Mouse (Mus musculus): Measurements from ENCODE around the gene Spred2. TPM values are rescaled to one million over a fixed set of nuclear protein-coding genes. Genes with fewer than 3 reads are reported as not detected.

The Spred2 gene
- polyA plus RNA-seq, 1 experiment from 2014 or later = 12.3 TPM

GRCm38 (mm10) chr11:19900712-19901111 is 23.5 kb upstream of the Spred2 start:
- ATAC-seq (ENCODE audit: low FRiP score, low TSS enrichment) = no peak
- no peak overlapping the region for H3K4me3 ChIP-seq (ENCODE audit: low read length)
- 79% methylated on average over 4 of the region's 4 CpGs for WGBS

GRCm38 (mm10) chr11:19911216-19911615 is 13.0 kb upstream of the Spred2 start:
- no peak overlapping the region for H3K4me2 ChIP-seq (replicated peaks; ENCODE audit: low read depth, low read length)
- ATAC-seq (ENCODE audit: low FRiP score, low TSS enrichment) = no peak
- 87% methylated on average over 3 of the region's 3 CpGs for WGBS
- H3K27me3 ChIP-seq (ENCODE audit: control insufficient read depth, insufficient read depth, low read length) = no peaks in the 10 kb centered on the region
- peaks cover 9% of the 10 kb centered on the region; the same call in 1 of the 2 replicates for H3K9me3 ChIP-seq (ENCODE audit: control insufficient read depth, low read length)
- H3K36me3 ChIP-seq (ENCODE audit: control insufficient read depth, insufficient read depth, low read length) = no peaks in the 10 kb centered on the region
- H3K4me1 ChIP-seq (ENCODE audit: control insufficient read depth, insufficient read depth, low read length) = no peaks in the 10 kb centered on the region
- no peak overlapping the region for H3K27ac ChIP-seq (ENCODE audit: low read depth, low read length)
- H3K4me3 ChIP-seq (ENCODE audit: low read length) = no peak overlapping the region
- H3K9ac ChIP-seq (ENCODE audit: low read depth, low read length) = no peak overlapping the region

More at GRCm38 (mm10) chr11:19900712-19901111, 23.5 kb upstream of the Spred2 start:
- Histone ChIP-seq H3K27ac (ENCODE audit: low read depth, low read length) (no peak overlapping the region), H3K4me1 (ENCODE audit: control insufficient read depth, insufficient read depth, low read length) (no peaks in the 10 kb centered on the region), H3K27me3 (ENCODE audit: control insufficient read depth, insufficient read depth, low read length) (no peaks in the 10 kb centered on the region), H3K36me3 (ENCODE audit: control insufficient read depth, insufficient read depth, low read length) (no peaks in the 10 kb centered on the region), H3K9ac (ENCODE audit: low read depth, low read length) (no peak overlapping the region), H3K4me2 (replicated peaks; ENCODE audit: low read depth, low read length) (no peak overlapping the region), H3K9me3 (ENCODE audit: control insufficient read depth, low read length) (0 out of 2 replicates have a peak, but pooled peaks cover 2% of the 10 kb centered on the region)

GRCm38 (mm10) chr11:19912179-19912578 is 12.0 kb upstream of the Spred2 start:
- Histone ChIP-seq H3K27ac (ENCODE audit: low read depth, low read length) (no peak overlapping the region), H3K4me1 (ENCODE audit: control insufficient read depth, insufficient read depth, low read length) (no peaks in the 10 kb centered on the region), H3K4me3 (ENCODE audit: low read length) (no peak overlapping the region), H3K27me3 (ENCODE audit: control insufficient read depth, insufficient read depth, low read length) (no peaks in the 10 kb centered on the region), H3K9me3 (ENCODE audit: control insufficient read depth, low read length) (peaks cover 5% of the 10 kb centered on the region; the same call in 1 of the 2 replicates), H3K4me2 (replicated peaks; ENCODE audit: low read depth, low read length) (no peak overlapping the region), H3K36me3 (ENCODE audit: control insufficient read depth, insufficient read depth, low read length) (no peaks in the 10 kb centered on the region), H3K9ac (ENCODE audit: low read depth, low read length) (no peak overlapping the region)
- ATAC-seq (ENCODE audit: low FRiP score, low TSS enrichment) = no peak
- WGBS = 87% methylated on average over 6 of the region's 6 CpGs

DNA sequence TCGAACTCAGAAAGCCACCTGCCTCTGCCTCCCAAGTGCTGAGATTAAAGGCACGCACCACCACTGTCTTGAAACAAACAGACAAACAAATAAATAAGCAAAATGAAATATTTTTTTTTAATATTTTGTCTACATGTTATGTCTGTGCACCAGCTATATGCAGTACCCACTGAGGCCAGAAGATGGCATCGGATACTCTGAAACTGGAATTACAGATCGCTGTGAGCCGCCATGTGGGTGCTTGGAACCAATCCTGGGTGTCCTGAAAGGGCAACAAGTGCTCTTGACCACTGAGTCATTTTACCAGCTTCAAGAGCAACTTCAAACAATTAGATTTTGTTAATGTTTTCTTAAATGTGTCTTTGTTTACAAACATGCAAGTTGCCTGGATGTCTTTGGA is 11.5 kb upstream of the Spred2 start:
- H3K36me3 ChIP-seq (ENCODE audit: control insufficient read depth, insufficient read depth, low read length) = no peaks in the 10 kb centered on the region
- peaks cover 4% of the 10 kb centered on the region; the same call in 1 of the 2 replicates for H3K9me3 ChIP-seq (ENCODE audit: control insufficient read depth, low read length)
- no peak overlapping the region for H3K27ac ChIP-seq (ENCODE audit: low read depth, low read length)
- H3K4me2 ChIP-seq (replicated peaks; ENCODE audit: low read depth, low read length) = no peak overlapping the region
- no peak overlapping the region for H3K4me3 ChIP-seq (ENCODE audit: low read length)
- H3K9ac ChIP-seq (ENCODE audit: low read depth, low read length) = no peak overlapping the region
- H3K27me3 ChIP-seq (ENCODE audit: control insufficient read depth, insufficient read depth, low read length) = no peaks in the 10 kb centered on the region
- ATAC-seq (ENCODE audit: low FRiP score, low TSS enrichment) = no peak
- no peaks in the 10 kb centered on the region for H3K4me1 ChIP-seq (ENCODE audit: control insufficient read depth, insufficient read depth, low read length)
- WGBS = 96% methylated on average over 5 of the region's 5 CpGs

- no peak for ATAC-seq (ENCODE audit: low FRiP score, low TSS enrichment)
- Histone ChIP-seq H3K9ac (ENCODE audit: low read depth, low read length) (no peak overlapping the region), H3K27ac (ENCODE audit: low read depth, low read length) (no peak overlapping the region), H3K4me1 (ENCODE audit: control insufficient read depth, insufficient read depth, low read length) (no peaks in the 10 kb centered on the region), H3K27me3 (ENCODE audit: control insufficient read depth, insufficient read depth, low read length) (no peaks in the 10 kb centered on the region), H3K9me3 (ENCODE audit: control insufficient read depth, low read length) (peaks cover 4% of the 10 kb centered on the region; the same call in 1 of the 2 replicates), H3K36me3 (ENCODE audit: control insufficient read depth, insufficient read depth, low read length) (no peaks in the 10 kb centered on the region), H3K4me3 (ENCODE audit: low read length) (no peak overlapping the region), H3K4me2 (replicated peaks; ENCODE audit: low read depth, low read length) (no peak overlapping the region)
- 96% methylated on average over 4 of the region's 4 CpGs for WGBS
Measured at GRCm38 (mm10) chr11:19913761-19914160, 10.4 kb upstream of the Spred2 start.

DNA sequence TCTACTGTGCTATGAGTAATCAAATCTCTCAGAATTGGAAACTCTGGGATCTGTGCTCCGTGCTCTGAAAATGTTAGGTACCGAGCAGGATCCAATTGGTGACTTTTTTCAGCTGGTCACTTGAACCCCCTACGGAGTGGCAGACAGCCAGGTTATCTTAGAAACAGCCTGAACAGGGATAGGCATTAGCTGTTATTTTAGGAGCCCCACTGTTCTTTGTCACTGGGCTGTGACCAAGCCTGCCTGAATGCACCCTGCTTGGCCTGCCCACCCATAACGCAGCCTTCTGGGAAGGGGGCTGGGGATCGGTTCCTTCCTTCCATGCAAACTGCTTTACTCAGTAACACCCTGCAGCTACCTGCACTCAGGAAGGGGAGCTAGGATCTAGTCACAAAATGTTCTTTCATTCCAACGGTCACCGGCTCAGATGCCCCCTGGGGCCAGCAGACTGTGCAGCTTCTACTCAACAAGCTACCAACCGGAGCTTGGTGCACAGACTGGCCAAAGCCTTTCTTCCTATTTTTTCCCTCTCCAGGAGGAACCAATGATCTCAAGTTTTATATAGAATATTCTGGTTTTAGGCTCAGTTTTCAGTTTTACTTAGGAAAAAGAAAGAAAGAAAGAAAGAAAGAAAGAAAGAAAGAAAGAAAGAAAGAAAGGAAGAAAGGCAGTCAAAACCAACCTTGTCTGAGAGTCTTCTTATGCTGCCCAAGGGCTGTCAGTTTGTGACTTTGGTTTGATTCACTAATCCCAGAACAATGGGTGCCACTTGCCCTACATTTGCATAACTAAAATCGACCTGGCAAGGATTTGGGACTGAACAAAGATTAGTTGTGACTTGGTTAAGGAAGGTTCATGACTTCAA is 6.6 kb upstream of the Spred2 start:
- Histone ChIP-seq H3K4me1 (ENCODE audit: control insufficient read depth, insufficient read depth, low read length) (peaks cover 6% of the 10 kb centered on the region; the same call in 1 of the 2 replicates), H3K9ac (ENCODE audit: low read depth, low read length) (no peak overlapping the region), H3K4me2 (replicated peaks; ENCODE audit: low read depth, low read length) (no peak overlapping the region), H3K9me3 (ENCODE audit: control insufficient read depth, low read length) (peaks cover 4% of the 10 kb centered on the region; the same call in 1 of the 2 replicates), H3K36me3 (ENCODE audit: control insufficient read depth, insufficient read depth, low read length) (no peaks in the 10 kb centered on the region), H3K27ac (ENCODE audit: low read depth, low read length) (peak overlapping the region; percentile 32; the same call in 1 of the 2 replicates), H3K27me3 (ENCODE audit: control insufficient read depth, insufficient read depth, low read length) (no peaks in the 10 kb centered on the region), H3K4me3 (ENCODE audit: low read length) (no peak overlapping the region)
- 0 out of 2 replicates have a peak, but pooled peaks have one; percentile 37 for ATAC-seq (ENCODE audit: low FRiP score, low TSS enrichment)
- WGBS = 31% methylated on average over 9 of the region's 9 CpGs

DNA sequence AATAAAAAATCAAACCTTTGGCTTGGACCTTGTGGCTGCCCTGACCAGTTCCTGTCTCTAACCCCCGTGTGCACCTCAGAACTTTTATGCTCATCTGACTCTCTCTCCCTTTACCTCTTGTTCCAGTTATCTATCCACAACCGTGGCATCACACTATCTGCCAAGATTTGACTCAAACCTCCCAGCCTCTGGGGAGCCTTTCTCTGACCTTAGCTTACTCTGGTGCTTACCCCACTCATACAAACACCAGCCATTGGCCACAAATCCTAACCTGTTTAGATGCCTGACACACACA is 6.0 kb upstream of the Spred2 start:
- Histone ChIP-seq H3K36me3 (ENCODE audit: control insufficient read depth, insufficient read depth, low read length) (no peaks in the 10 kb centered on the region), H3K27me3 (ENCODE audit: control insufficient read depth, insufficient read depth, low read length) (no peaks in the 10 kb centered on the region), H3K4me2 (replicated peaks; ENCODE audit: low read depth, low read length) (no peak overlapping the region), H3K9ac (ENCODE audit: low read depth, low read length) (no peak overlapping the region), H3K4me3 (ENCODE audit: low read length) (no peak overlapping the region), H3K9me3 (ENCODE audit: control insufficient read depth, low read length) (no peaks in the 10 kb centered on the region), H3K27ac (ENCODE audit: low read depth, low read length) (peak overlapping the region; percentile 27; the same call in 1 of the 2 replicates), H3K4me1 (ENCODE audit: control insufficient read depth, insufficient read depth, low read length) (peaks cover 8% of the 10 kb centered on the region; the same call in 1 of the 2 replicates)
- WGBS = 49% methylated on average over 2 of the region's 2 CpGs
- no peak for ATAC-seq (ENCODE audit: low FRiP score, low TSS enrichment)

DNA sequence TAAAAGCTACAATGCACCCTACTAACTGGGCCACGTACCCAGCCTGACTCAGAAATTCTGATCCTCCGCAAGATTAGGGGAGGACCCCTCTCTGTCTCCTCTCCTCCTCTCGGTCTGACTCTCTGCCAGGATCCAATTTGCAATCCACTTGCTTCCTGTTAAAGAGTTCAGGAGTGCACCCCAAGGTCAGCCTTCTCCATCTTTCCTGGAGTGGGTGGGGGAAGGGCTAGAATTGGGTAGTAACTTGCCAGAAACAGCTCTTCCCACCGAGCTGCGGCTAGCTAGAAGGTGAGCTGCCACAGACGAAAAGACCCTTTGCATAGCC is 4.8 kb upstream of the Spred2 start:
- under 1% methylated on average over 6 of the region's 6 CpGs for WGBS
- peak overlapping the region; percentile 92 for H3K4me2 ChIP-seq (replicated peaks; ENCODE audit: low read depth, low read length)
- peaks cover 8% of the 10 kb centered on the region; the same call in 1 of the 2 replicates for H3K4me1 ChIP-seq (ENCODE audit: control insufficient read depth, insufficient read depth, low read length)
- H3K9me3 ChIP-seq (ENCODE audit: control insufficient read depth, low read length) = no peaks in the 10 kb centered on the region
- H3K27me3 ChIP-seq (ENCODE audit: control insufficient read depth, insufficient read depth, low read length) = no peaks in the 10 kb centered on the region
- peak overlapping the region; percentile 65 for H3K4me3 ChIP-seq (ENCODE audit: low read length)
- H3K36me3 ChIP-seq (ENCODE audit: control insufficient read depth, insufficient read depth, low read length) = no peaks in the 10 kb centered on the region
- H3K27ac ChIP-seq (ENCODE audit: low read depth, low read length) = peak overlapping the region; percentile 96
- ATAC-seq (ENCODE audit: low FRiP score, low TSS enrichment) = no peak
- H3K9ac ChIP-seq (ENCODE audit: low read depth, low read length) = peak overlapping the region; percentile 69
